Comparison of ENCODE assay signal across 13 mouse cellular contexts in the genomic region with DNA sequence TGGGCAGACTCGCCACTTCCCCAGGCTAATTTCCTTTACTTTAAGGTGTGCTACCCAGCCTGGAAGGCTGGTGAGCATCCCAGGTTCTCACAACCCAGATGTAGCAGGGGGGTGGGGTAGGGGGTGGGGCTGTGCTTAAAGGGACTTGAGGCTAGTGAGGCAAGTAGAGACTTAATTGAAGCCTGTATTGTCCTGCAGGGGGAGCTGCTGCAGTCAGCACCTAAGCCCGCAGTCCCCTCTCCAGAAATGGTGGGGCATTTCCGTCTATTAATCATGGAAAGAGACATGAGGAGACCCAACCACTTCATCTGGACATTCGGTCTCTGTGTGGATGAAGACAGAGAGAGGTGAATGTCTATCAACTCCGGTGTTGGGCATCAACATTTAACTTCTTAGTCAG. TPM values are rescaled to one million over a fixed set of nuclear protein-coding genes. Genes with fewer than 3 reads are reported as not detected.
DNase-seq lines count a peak whose midpoint lies in the region; ATAC-seq and TF ChIP-seq lines count a peak whose summit lies in the region.
"Had no signal": no experiment of that assay in that cellular context is flagged by ENCODE, and none has a peak within 500 bp of the region (broad histone marks: within the 10 kb centered on the region; RNA-seq: fewer than 3 reads in every experiment).

No protein-coding gene starts in this region.

- no peak overlapping the region for H3K9ac ChIP-seq in intestine, postnatal 0 days (ENCODE audit: low read depth, low read length)
- no peak overlapping the region for H3K9ac ChIP-seq in intestine, embryonic 16.5 days (ENCODE audit: low read depth, low read length)
- H3K9ac ChIP-seq in stomach, postnatal 0 days (ENCODE audit: low read length) = no peak overlapping the region
- H3K9ac ChIP-seq: forebrain, embryonic 15.5 days; limb, embryonic 15.5 days had no signal

- TF ChIP-seq EP300 in stomach, postnatal 0 days (optimal IDR thresholded peaks at IDR 0.05) = no peak

- H3K27ac ChIP-seq in intestine, postnatal 0 days (ENCODE audit: low read depth, low read length) = no peak overlapping the region
- H3K27ac ChIP-seq in intestine, embryonic 16.5 days (ENCODE audit: low read length) = no peak overlapping the region
- H3K27ac ChIP-seq in thymus, adult 2 months (ENCODE audit: control insufficient read depth, insufficient read depth, low read length) = no peak overlapping the region
- H3K27ac ChIP-seq in stomach, postnatal 0 days (replicated peaks) = no peak overlapping the region
- H3K27ac ChIP-seq: forebrain, embryonic 15.5 days; limb, embryonic 15.5 days had no signal

- peaks cover 9% of the 10 kb centered on the region for H3K27me3 ChIP-seq in intestine, postnatal 0 days (replicated peaks; ENCODE audit: control insufficient read depth, insufficient read depth, low read length)
- H3K27me3 ChIP-seq in intestine, embryonic 16.5 days (replicated peaks; ENCODE audit: control insufficient read depth, insufficient read depth, low read length) = peaks cover 8% of the 10 kb centered on the region
- no peaks in the 10 kb centered on the region; the same call in 1 of the 2 replicates for H3K27me3 ChIP-seq in thymus, adult 2 months (ENCODE audit: control insufficient read depth, insufficient read depth, low read length)
- H3K27me3 ChIP-seq in stomach, postnatal 0 days (ENCODE audit: control insufficient read depth, insufficient read depth, low read length) = no peaks in the 10 kb centered on the region

- TF ChIP-seq CTCF in intestine, postnatal 0 days (IDR thresholded peaks at IDR 0.05; ENCODE audit: low read depth) = peak; percentile 62
- no peak for TF ChIP-seq CTCF in thymus, adult 2 months (IDR thresholded peaks at IDR 0.05; ENCODE audit: borderline replicate concordance, control insufficient read depth, extremely low read depth, insufficient read depth, low read length, poor library complexity)
- TF ChIP-seq CTCF in stomach, postnatal 0 days (IDR thresholded peaks at IDR 0.05; ENCODE audit: low read depth) = peak; percentile 51

- TF ChIP-seq POLR2A in thymus, adult 2 months (IDR thresholded peaks at IDR 0.05; ENCODE audit: control insufficient read depth, extremely low read depth, insufficient read depth, low read length, poor library complexity) = no peak

- peak; percentile 51 for DNase-seq in thymus, postnatal 4 days
- no peak for DNase-seq in thymus, adult 2 months
- DNase-seq in stomach, postnatal 0 days (ENCODE audit: low spot score) = no peak
- no peak for DNase-seq in gastrocnemius, postnatal 4 days (ENCODE audit: low spot score in 2 of 2)
- DNase-seq in layer of hippocampus, postnatal 14 days (ENCODE audit: low spot score in 2 of 2) = no peak
- DNase-seq: cerebellum, postnatal 14 days; right cerebral cortex, postnatal 25 days had no signal

- 37% methylated on average over 5 of the region's 5 CpGs for WGBS in intestine, postnatal 0 days
- 34% methylated on average over 5 of the region's 5 CpGs for WGBS in intestine, embryonic 16.5 days
- 74% methylated on average over 5 of the region's 5 CpGs for WGBS in thymus, adult 2 months
- WGBS in stomach, postnatal 0 days = 48% methylated on average over 5 of the region's 5 CpGs

- no peak overlapping the region for H3K4me3 ChIP-seq in intestine, postnatal 0 days (ENCODE audit: low read depth, low read length)
- no peak overlapping the region for H3K4me3 ChIP-seq in intestine, embryonic 16.5 days (ENCODE audit: low read length)
- H3K4me3 ChIP-seq in thymus, adult 2 months (ENCODE audit: control insufficient read depth, insufficient read depth, low read length) = no peak overlapping the region
- no peak overlapping the region for H3K4me3 ChIP-seq in stomach, postnatal 0 days (ENCODE audit: low read depth, low read length)
- H3K4me3 ChIP-seq: forebrain, embryonic 15.5 days; limb, embryonic 15.5 days had no signal

- no peaks in the 10 kb centered on the region for H3K36me3 ChIP-seq in intestine, postnatal 0 days (ENCODE audit: control insufficient read depth, insufficient read depth)
- no peaks in the 10 kb centered on the region for H3K36me3 ChIP-seq in intestine, embryonic 16.5 days (ENCODE audit: control insufficient read depth, insufficient read depth, low read length)
- H3K36me3 ChIP-seq in thymus, adult 2 months (ENCODE audit: control insufficient read depth, insufficient read depth, low read length) = no peaks in the 10 kb centered on the region
- H3K36me3 ChIP-seq in stomach, postnatal 0 days (ENCODE audit: control insufficient read depth, insufficient read depth, low read length) = no peaks in the 10 kb centered on the region
- H3K36me3 ChIP-seq: forebrain, embryonic 15.5 days; limb, embryonic 15.5 days had no signal

- H3K4me2 ChIP-seq in intestine, postnatal 0 days (replicated peaks; ENCODE audit: low read depth) = no peak overlapping the region
- no peak overlapping the region for H3K4me2 ChIP-seq in intestine, embryonic 16.5 days (ENCODE audit: low read depth, low read length)
- no peak overlapping the region for H3K4me2 ChIP-seq in stomach, postnatal 0 days (replicated peaks; ENCODE audit: low read depth)
- H3K4me2 ChIP-seq: forebrain, embryonic 15.5 days; limb, embryonic 15.5 days had no signal

- no peak for ATAC-seq in intestine, postnatal 0 days
- no peak for ATAC-seq in intestine, embryonic 16.5 days
- 0 out of 2 replicates have a peak, but pooled peaks have one; percentile 23 for ATAC-seq in granulocyte monocyte progenitor cell, adult 5-6 weeks (replicated peaks; ENCODE audit: poor library complexity, severe bottlenecking)
- no peak for ATAC-seq in stomach, postnatal 0 days (ENCODE audit: low FRiP score, low TSS enrichment)
- ATAC-seq: forebrain, embryonic 15.5 days had no signal

- H3K9me3 ChIP-seq in intestine, postnatal 0 days (ENCODE audit: control insufficient read depth) = no peaks in the 10 kb centered on the region
- H3K9me3 ChIP-seq in intestine, embryonic 16.5 days (ENCODE audit: control insufficient read depth, low read length) = no peaks in the 10 kb centered on the region
- no peaks in the 10 kb centered on the region for H3K9me3 ChIP-seq in stomach, postnatal 0 days (ENCODE audit: control insufficient read depth, low read length)
- H3K9me3 ChIP-seq: forebrain, embryonic 15.5 days; limb, embryonic 15.5 days had no signal

- H3K4me1 ChIP-seq in intestine, postnatal 0 days (replicated peaks; ENCODE audit: control insufficient read depth, insufficient read depth, low read length) = no peaks in the 10 kb centered on the region
- no peaks in the 10 kb centered on the region for H3K4me1 ChIP-seq in intestine, embryonic 16.5 days (ENCODE audit: control insufficient read depth, insufficient read depth, low read length)
- peaks cover 11% of the 10 kb centered on the region for H3K4me1 ChIP-seq in thymus, adult 2 months (replicated peaks; ENCODE audit: control insufficient read depth, insufficient read depth, low read length)
- H3K4me1 ChIP-seq in stomach, postnatal 0 days (replicated peaks; ENCODE audit: control insufficient read depth, insufficient read depth) = no peaks in the 10 kb centered on the region
- H3K4me1 ChIP-seq: forebrain, embryonic 15.5 days; limb, embryonic 15.5 days had no signal

RNA-seq across cellular contexts. Expression of gene Gfi1b, which starts 5.4 kb away (rescaled TPM):
- 0.34 TPM in 1 of 2 replicates, not detected in the other for polyA plus RNA-seq in intestine, postnatal 0 days (2015; fragmentation: Nextera tagmentation; extraction: Ambion mirVana)
- polyA plus RNA-seq in intestine, embryonic 16.5 days (2015; fragmentation: Nextera tagmentation; extraction: Ambion mirVana) = 1.1 and 2.5 TPM in 2 replicates
- 1.8 and 2.0 TPM in 2 replicates for polyA plus RNA-seq in thymus, adult 2 months (2012; rRNA removed)
- 1.4 TPM in 1 of 2 replicates, not detected in the other for total RNA-seq in granulocyte monocyte progenitor cell, adult 5-6 weeks (2014; fragmentation: Nextera tagmentation)
- total RNA-seq in granulocyte monocyte progenitor cell, adult 5-6 weeks (2017) = 1.9 and 2.0 TPM in 2 replicates
- polyA plus RNA-seq in stomach, postnatal 0 days (2015; fragmentation: Nextera tagmentation; extraction: Ambion mirVana) = 0.07 and 0.40 TPM in 2 replicates
- total RNA-seq in gastrocnemius, postnatal 4 days (2021) = under 1 TPM in 1 of 2 experiments, not detected in 1; 0.60 TPM
- total RNA-seq in layer of hippocampus, postnatal 14 days (2021) = not detected
- polyA plus RNA-seq: forebrain, embryonic 15.5 days had no signal

RNA-seq across cellular contexts. Expression of gene Tsc1, which starts 24.7 kb away (rescaled TPM):
- polyA plus RNA-seq in intestine, postnatal 0 days (2015; fragmentation: Nextera tagmentation; extraction: Ambion mirVana) = 6.5 and 8.2 TPM in 2 replicates
- polyA plus RNA-seq in intestine, embryonic 16.5 days (2015; fragmentation: Nextera tagmentation; extraction: Ambion mirVana) = 12.6 and 13.8 TPM in 2 replicates
- 24.7 and 25.3 TPM in 2 replicates for polyA plus RNA-seq in thymus, adult 2 months (2012; rRNA removed)
- 17.4 and 23.7 TPM in 2 replicates for total RNA-seq in granulocyte monocyte progenitor cell, adult 5-6 weeks (2014; fragmentation: Nextera tagmentation)
- 11.1 and 12.4 TPM in 2 replicates for total RNA-seq in granulocyte monocyte progenitor cell, adult 5-6 weeks (2017)
- 4.9 and 5.1 TPM in 2 replicates for polyA plus RNA-seq in stomach, postnatal 0 days (2015; fragmentation: Nextera tagmentation; extraction: Ambion mirVana)
- total RNA-seq in gastrocnemius, postnatal 4 days (2021) = 10 to 100 TPM; 21.9 to 22.3 TPM
- 10 to 100 TPM; 39.7 to 43.6 TPM for total RNA-seq in layer of hippocampus, postnatal 14 days (2021)

RNA-seq across cellular contexts. Expression of gene Gtf3c5, which starts 32.8 kb away (rescaled TPM):
- 8.4 and 8.9 TPM in 2 replicates for polyA plus RNA-seq in intestine, postnatal 0 days (2015; fragmentation: Nextera tagmentation; extraction: Ambion mirVana)
- polyA plus RNA-seq in intestine, embryonic 16.5 days (2015; fragmentation: Nextera tagmentation; extraction: Ambion mirVana) = 27.5 and 32.2 TPM in 2 replicates
- 33.7 and 34.5 TPM in 2 replicates for polyA plus RNA-seq in thymus, adult 2 months (2012; rRNA removed)
- 25.9 and 31.5 TPM in 2 replicates for total RNA-seq in granulocyte monocyte progenitor cell, adult 5-6 weeks (2014; fragmentation: Nextera tagmentation)
- 12.6 and 16.5 TPM in 2 replicates for total RNA-seq in granulocyte monocyte progenitor cell, adult 5-6 weeks (2017)
- polyA plus RNA-seq in stomach, postnatal 0 days (2015; fragmentation: Nextera tagmentation; extraction: Ambion mirVana) = 13.1 and 14.0 TPM in 2 replicates
- total RNA-seq in gastrocnemius, postnatal 4 days (2021) = 10 to 100 TPM; 14.8 TPM
- total RNA-seq in layer of hippocampus, postnatal 14 days (2021) = 10 to 100 TPM; 17.0 to 18.1 TPM

RNA-seq across cellular contexts. Expression of gene Cel, which starts 53.2 kb away (rescaled TPM):
- 5.5 and 7.9 TPM in 2 replicates for polyA plus RNA-seq in intestine, postnatal 0 days (2015; fragmentation: Nextera tagmentation; extraction: Ambion mirVana)
- 383 and 542 TPM in 2 replicates for polyA plus RNA-seq in intestine, embryonic 16.5 days (2015; fragmentation: Nextera tagmentation; extraction: Ambion mirVana)
- 0.42 and 0.49 TPM in 2 replicates for polyA plus RNA-seq in thymus, adult 2 months (2012; rRNA removed)
- total RNA-seq in granulocyte monocyte progenitor cell, adult 5-6 weeks (2014; fragmentation: Nextera tagmentation) = not detected in 2 replicates
- total RNA-seq in granulocyte monocyte progenitor cell, adult 5-6 weeks (2017) = not detected in 2 replicates
- 2.0 and 3.3 TPM in 2 replicates for polyA plus RNA-seq in stomach, postnatal 0 days (2015; fragmentation: Nextera tagmentation; extraction: Ambion mirVana)
- not detected for total RNA-seq in gastrocnemius, postnatal 4 days (2021)
- not detected for total RNA-seq in layer of hippocampus, postnatal 14 days (2021)
- total RNA-seq: hematopoietic stem cell, adult 5-6 weeks had no signal
- polyA plus RNA-seq: limb, embryonic 15.5 days had no signal
